Mouse (Mus musculus) embryo, embryonic 11 days (tissue): Measurements from ENCODE around the gene Tldc2.
A peak's percentile ranks its signal among the peaks of the same experiment; 100 is the strongest.

Experiments used
- DNase-seq: peaks from one replicate; pipeline ENCODE4 v3.0.0-alpha.2; 2015

Tldc2 gene

GRCm38 (mm10) chr2:157086796-157087195 is at the start of gene Tldc2:
Tldc2 (plus strand) TSS chr2:157087055.
- no peak for DNase-seq

GRCm38 (mm10) chr2:157037303-157037702 is 49.6 kb upstream of the Tldc2 start:
- DNase-seq: no peak

- no peak for DNase-seq
Observed at GRCm38 (mm10) chr2:157039900-157040648, 46.8 kb upstream of the Tldc2 start.

GRCm38 (mm10) chr2:157040649-157041046 is 46.2 kb upstream of the Tldc2 start:
- no peak for DNase-seq

GRCm38 (mm10) chr2:157041421-157041820 is 45.4 kb upstream of the Tldc2 start:
- no peak for DNase-seq

GRCm38 (mm10) chr2:157043556-157043955 is 43.3 kb upstream of the Tldc2 start:
- DNase-seq: no peak

GRCm38 (mm10) chr2:157043987-157044386 is 42.9 kb upstream of the Tldc2 start:
- peak; percentile 23 for DNase-seq

GRCm38 (mm10) chr2:157045932-157046331 is 40.9 kb upstream of the Tldc2 start:
- no peak for DNase-seq

- no peak for DNase-seq
Observed at GRCm38 (mm10) chr2:157046956-157047355, 39.9 kb upstream of the Tldc2 start.

- DNase-seq: no peak
Observed at GRCm38 (mm10) chr2:157048395-157049181, 38.3 kb upstream of the Tldc2 start.

- DNase-seq: peak; percentile 48
Observed at GRCm38 (mm10) chr2:157049831-157050243, 37.0 kb upstream of the Tldc2 start.

GRCm38 (mm10) chr2:157052448-157052847 is 34.4 kb upstream of the Tldc2 start:
- DNase-seq: no peak

GRCm38 (mm10) chr2:157053124-157053523 is 33.7 kb upstream of the Tldc2 start:
- no peak for DNase-seq

- no peak for DNase-seq
Observed at GRCm38 (mm10) chr2:157053787-157054186, 33.1 kb upstream of the Tldc2 start.

GRCm38 (mm10) chr2:157054297-157054696 is 32.6 kb upstream of the Tldc2 start:
- DNase-seq: no peak

GRCm38 (mm10) chr2:157054816-157055215 is 32.0 kb upstream of the Tldc2 start:
- DNase-seq: no peak

- DNase-seq: no peak
Observed at GRCm38 (mm10) chr2:157055721-157056120, 31.1 kb upstream of the Tldc2 start.

- no peak for DNase-seq
Observed at GRCm38 (mm10) chr2:157057186-157057585, 29.7 kb upstream of the Tldc2 start.

GRCm38 (mm10) chr2:157057758-157058157 is 29.1 kb upstream of the Tldc2 start:
- no peak for DNase-seq

- DNase-seq: peak; percentile 90
Observed at GRCm38 (mm10) chr2:157058342-157058998, 28.4 kb upstream of the Tldc2 start.

GRCm38 (mm10) chr2:157059166-157059565 is 27.7 kb upstream of the Tldc2 start:
- DNase-seq: no peak

GRCm38 (mm10) chr2:157060037-157060436 is 26.8 kb upstream of the Tldc2 start:
- no peak for DNase-seq

GRCm38 (mm10) chr2:157060557-157061305 is 26.1 kb upstream of the Tldc2 start:
- DNase-seq: no peak
